Mouse (Mus musculus) liver, embryonic 12.5 days (tissue): ENCODE results near the gene Gm36028. TPM values are rescaled to one million over a fixed set of nuclear protein-coding genes. Genes with fewer than 3 reads are reported as not detected.

Experiments
- ATAC-seq: fragments of 200-750 bp; cut with Nextera tagmentation; 2 replicates; pipeline ENCODE4 v1.8.0; 2017; ENCODE audit warnings: moderate number of reproducible peaks, mild to moderate bottlenecking, moderate library complexity
- H3K27ac ChIP-seq: fragments of 300-500 bp; sonication (generic); 2 replicates; pipeline ENCODE4 v1.5.1; 2016; ENCODE audit warnings: mild to moderate bottlenecking
- H3K27me3 ChIP-seq: fragments of 300-500 bp; sonication (generic); replicated peaks from 2 replicates; pipeline ENCODE4 v1.6.1; 2016; ENCODE audit warnings: mild to moderate bottlenecking, moderate library complexity
- H3K36me3 ChIP-seq: fragments of 300-500 bp; sonication (generic); 2 replicates; pipeline ENCODE4 v1.6.1; 2016; ENCODE audit warnings: mild to moderate bottlenecking, moderate library complexity
- H3K4me1 ChIP-seq: fragments of 300-500 bp; sonication (generic); 2 replicates; pipeline ENCODE4 v1.6.1; 2016
- H3K4me2 ChIP-seq: fragments of 300-500 bp; sonication (generic); 2 replicates; pipeline ENCODE4 v1.6.1; 2016; ENCODE audit warnings: mild to moderate bottlenecking, moderate library complexity
- H3K4me3 ChIP-seq: fragments of 300-500 bp; sonication (generic); 2 replicates; pipeline ENCODE4 v1.5.1; 2016; ENCODE audit warnings: mild to moderate bottlenecking, moderate library complexity
- H3K9ac ChIP-seq: fragments of 300-500 bp; sonication (generic); 2 replicates; pipeline ENCODE4 v1.6.1; 2016; ENCODE audit warnings: mild to moderate bottlenecking, moderate library complexity
- H3K9me3 ChIP-seq: fragments of 300-500 bp; sonication (generic); replicated peaks from 2 replicates; pipeline ENCODE4 v1.6.1; 2016; ENCODE audit warnings: mild to moderate bottlenecking, moderate library complexity
- WGBS: fragments of 180-500 bp; shearing (Covaris S2); methylation state at CpG from one replicate; pipeline ENCODE4 v1.1.7; 2016; ENCODE audit not compliant: insufficient replicate concordance; 5-methylcytosine and 5-hydroxymethylcytosine counted together
- polyA plus RNA-seq: library from polyadenylated mRNA; unstranded; fragments of >200 nt; fragmentation: Nextera tagmentation; extraction: Ambion mirVana; gene quantifications from 2 replicates; pipeline ENCODE4 v1.2.1, GENCODE M21; 2016

Gene Gm36028
- not detected in 2 replicates for polyA plus RNA-seq

GRCm38 (mm10) chr16:37861029-37861428 is at the start of gene Gm36028:
Gene Gm36028, minus strand, starts transcription at chr16:37861146.
- Histone ChIP-seq H3K27me3 (no peaks in the 10 kb centered on the region), H3K4me3 (no peak within 1 kb of the TSS), H3K27ac (no peak within 1 kb of the TSS), H3K9ac (no peak within 1 kb of the TSS), H3K4me2 (no peak within 1 kb of the TSS), H3K9me3 (no peaks in the 10 kb centered on the region), H3K36me3 (no peaks in the 10 kb centered on the region), H3K4me1 (peaks cover 8% of the 10 kb centered on the region; the same call in 1 of the 2 replicates)
- 67% methylated on average over 7 of the region's 7 CpGs for WGBS
- ATAC-seq: no peak

GRCm38 (mm10) chr16:37906456-37906855 is 45.5 kb upstream of the Gm36028 start:
- no peak overlapping the region for H3K4me2 ChIP-seq
- H3K9ac ChIP-seq: no peak overlapping the region
- 0 out of 2 replicates have a peak, but pooled peaks cover 4% of the 10 kb centered on the region for H3K9me3 ChIP-seq
- ATAC-seq: no peak
- no peaks in the 10 kb centered on the region for H3K36me3 ChIP-seq
- no peaks in the 10 kb centered on the region for H3K27me3 ChIP-seq
- no peaks in the 10 kb centered on the region for H3K4me1 ChIP-seq
- WGBS: 82% methylated on average over 3 of the region's 3 CpGs
- H3K27ac ChIP-seq: no peak overlapping the region
- no peak overlapping the region for H3K4me3 ChIP-seq

- H3K27me3 ChIP-seq: no peaks in the 10 kb centered on the region
- no peak for ATAC-seq
- no peak overlapping the region for H3K27ac ChIP-seq
- no peaks in the 10 kb centered on the region for H3K4me1 ChIP-seq
- no peak overlapping the region for H3K4me2 ChIP-seq
- H3K4me3 ChIP-seq: no peak overlapping the region
- H3K9me3 ChIP-seq: 0 out of 2 replicates have a peak, but pooled peaks cover 4% of the 10 kb centered on the region
- 48% methylated on average over 11 of the region's 11 CpGs for WGBS
- H3K9ac ChIP-seq: no peak overlapping the region
- H3K36me3 ChIP-seq: no peaks in the 10 kb centered on the region
Observed at GRCm38 (mm10) chr16:37901318-37901717, 40.4 kb upstream of the Gm36028 start.

GRCm38 (mm10) chr16:37899357-37899756 is 38.4 kb upstream of the Gm36028 start:
- no peak overlapping the region for H3K4me3 ChIP-seq
- no peak for ATAC-seq
- no peaks in the 10 kb centered on the region for H3K9me3 ChIP-seq
- peaks cover 7% of the 10 kb centered on the region for H3K4me1 ChIP-seq
- H3K4me2 ChIP-seq: no peak overlapping the region
- H3K27me3 ChIP-seq: no peaks in the 10 kb centered on the region
- H3K27ac ChIP-seq: no peak overlapping the region
- no peak overlapping the region for H3K9ac ChIP-seq
- no peaks in the 10 kb centered on the region for H3K36me3 ChIP-seq
- WGBS: 60% methylated on average over 2 of the region's 2 CpGs

GRCm38 (mm10) chr16:37898790-37899189 is 37.8 kb upstream of the Gm36028 start:
- H3K36me3 ChIP-seq: no peaks in the 10 kb centered on the region
- ATAC-seq: no peak
- H3K4me2 ChIP-seq: no peak overlapping the region
- H3K27ac ChIP-seq: no peak overlapping the region
- H3K4me1 ChIP-seq: peaks cover 12% of the 10 kb centered on the region
- H3K4me3 ChIP-seq: no peak overlapping the region
- WGBS: 73% methylated on average over 5 of the region's 5 CpGs
- H3K9me3 ChIP-seq: no peaks in the 10 kb centered on the region
- H3K9ac ChIP-seq: no peak overlapping the region
- no peaks in the 10 kb centered on the region for H3K27me3 ChIP-seq

GRCm38 (mm10) chr16:37893942-37894341 is 33.0 kb upstream of the Gm36028 start:
- Histone ChIP-seq H3K4me3 (no peak overlapping the region), H3K9me3 (no peaks in the 10 kb centered on the region), H3K9ac (no peak overlapping the region), H3K27ac (no peak overlapping the region), H3K36me3 (no peaks in the 10 kb centered on the region), H3K4me1 (peaks cover 20% of the 10 kb centered on the region), H3K4me2 (no peak overlapping the region), H3K27me3 (no peaks in the 10 kb centered on the region)
- WGBS: 50% methylated on average over 2 of the region's 2 CpGs
- no peak for ATAC-seq

- ATAC-seq: no peak
- no peak overlapping the region for H3K4me2 ChIP-seq
- WGBS: 53% methylated on average over 6 of the region's 6 CpGs
- H3K27me3 ChIP-seq: no peaks in the 10 kb centered on the region
- H3K4me1 ChIP-seq: peaks cover 20% of the 10 kb centered on the region
- no peaks in the 10 kb centered on the region for H3K36me3 ChIP-seq
- no peak overlapping the region for H3K4me3 ChIP-seq
- no peaks in the 10 kb centered on the region for H3K9me3 ChIP-seq
- no peak overlapping the region for H3K27ac ChIP-seq
- H3K9ac ChIP-seq: no peak overlapping the region
Observed at GRCm38 (mm10) chr16:37893381-37893780, 32.4 kb upstream of the Gm36028 start.

GRCm38 (mm10) chr16:37892667-37893066 is 31.7 kb upstream of the Gm36028 start:
- no peak overlapping the region for H3K27ac ChIP-seq
- no peak for ATAC-seq
- 66% methylated on average over 2 of the region's 2 CpGs for WGBS

GRCm38 (mm10) chr16:37888986-37889385 is 28.0 kb upstream of the Gm36028 start:
- H3K4me1 ChIP-seq: peaks cover 10% of the 10 kb centered on the region
- no peak overlapping the region for H3K4me3 ChIP-seq
- WGBS: 81% methylated on average over 3 of the region's 3 CpGs
- no peaks in the 10 kb centered on the region for H3K9me3 ChIP-seq
- no peak for ATAC-seq
- H3K4me2 ChIP-seq: no peak overlapping the region
- no peak overlapping the region for H3K27ac ChIP-seq
- H3K36me3 ChIP-seq: peaks cover 3% of the 10 kb centered on the region; the same call in 1 of the 2 replicates
- no peaks in the 10 kb centered on the region for H3K27me3 ChIP-seq
- no peak overlapping the region for H3K9ac ChIP-seq

More at GRCm38 (mm10) chr16:37892667-37893066, 31.7 kb upstream of the Gm36028 start:
- Histone ChIP-seq H3K4me2 (no peak overlapping the region), H3K9ac (no peak overlapping the region), H3K4me1 (peaks cover 20% of the 10 kb centered on the region), H3K4me3 (no peak overlapping the region), H3K36me3 (no peaks in the 10 kb centered on the region), H3K9me3 (no peaks in the 10 kb centered on the region), H3K27me3 (no peaks in the 10 kb centered on the region)

- WGBS: 49% methylated on average over 2 of the region's 2 CpGs
- H3K9ac ChIP-seq: no peak overlapping the region
- no peak for ATAC-seq
- peaks cover 18% of the 10 kb centered on the region; the same call in 1 of the 2 replicates for H3K4me1 ChIP-seq
- H3K27me3 ChIP-seq: no peaks in the 10 kb centered on the region
- no peak overlapping the region for H3K4me3 ChIP-seq
- H3K9me3 ChIP-seq: no peaks in the 10 kb centered on the region
- H3K36me3 ChIP-seq: peaks cover 72% of the 10 kb centered on the region
- H3K27ac ChIP-seq: no peak overlapping the region
- H3K4me2 ChIP-seq: no peak overlapping the region
Observed at GRCm38 (mm10) chr16:37881168-37881567, 20.2 kb upstream of the Gm36028 start.

GRCm38 (mm10) chr16:37879750-37880419 is 18.9 kb upstream of the Gm36028 start:
- H3K4me2 ChIP-seq: no peak overlapping the region
- no peaks in the 10 kb centered on the region for H3K9me3 ChIP-seq
- H3K27ac ChIP-seq: no peak overlapping the region
- peaks cover 18% of the 10 kb centered on the region; the same call in 1 of the 2 replicates for H3K4me1 ChIP-seq
- H3K9ac ChIP-seq: no peak overlapping the region
- peaks cover 72% of the 10 kb centered on the region for H3K36me3 ChIP-seq
- WGBS: 71% methylated on average over 4 of the region's 4 CpGs
- H3K4me3 ChIP-seq: no peak overlapping the region
- H3K27me3 ChIP-seq: no peaks in the 10 kb centered on the region
- ATAC-seq: peak; percentile 54

- no peak overlapping the region for H3K4me3 ChIP-seq
- H3K36me3 ChIP-seq: peaks cover 69% of the 10 kb centered on the region
- H3K4me1 ChIP-seq: peaks cover 18% of the 10 kb centered on the region; the same call in 1 of the 2 replicates
- no peaks in the 10 kb centered on the region for H3K9me3 ChIP-seq
- no peak overlapping the region for H3K9ac ChIP-seq
- H3K4me2 ChIP-seq: no peak overlapping the region
- H3K27me3 ChIP-seq: no peaks in the 10 kb centered on the region
- no peak for ATAC-seq
- WGBS: 78% methylated on average over 7 of the region's 7 CpGs
- H3K27ac ChIP-seq: no peak overlapping the region
Observed at GRCm38 (mm10) chr16:37878951-37879505, 18.1 kb upstream of the Gm36028 start.
